In genomic region chr10:20149835-20150355, GRCm38 (mm10) we compare ENCODE assay signal across 8 mouse cellular contexts. TPM values are rescaled to one million over a fixed set of nuclear protein-coding genes. Genes with fewer than 3 reads are reported as not detected.
A peak's percentile ranks its signal among the peaks of the same experiment; 100 is the strongest.
DNase-seq lines count a peak whose midpoint lies in the region; ATAC-seq and TF ChIP-seq lines count a peak whose summit lies in the region.

No protein-coding gene starts in this region.

- no peak overlapping the region for H3K27ac ChIP-seq in bone marrow macrophage, adult 2 months (ENCODE audit: insufficient read depth, low read depth, low read length)
- H3K27ac ChIP-seq in heart, embryonic 15.5 days = no peak overlapping the region
- no peak overlapping the region for H3K27ac ChIP-seq in liver, embryonic 13.5 days
- no peak overlapping the region for H3K27ac ChIP-seq in stomach, embryonic 14.5 days (ENCODE audit: low read length)

- ATAC-seq in heart, embryonic 15.5 days (replicated peaks; ENCODE audit: insufficient number of reproducible peaks, insufficient read depth, low FRiP score, low read depth) = no peak
- no peak for ATAC-seq in liver, embryonic 13.5 days (ENCODE audit: low read depth)
- no peak for ATAC-seq in stomach, embryonic 14.5 days (ENCODE audit: insufficient number of reproducible peaks, insufficient read depth, low FRiP score, low read depth)
- ATAC-seq in inflammation-experienced regulatory T-cells, adult 6 months = no peak

- no peaks in the 10 kb centered on the region for H3K4me1 ChIP-seq in bone marrow macrophage, adult 2 months (ENCODE audit: control insufficient read depth, insufficient read depth, low read length)
- peaks cover 12% of the 10 kb centered on the region for H3K4me1 ChIP-seq in heart, embryonic 15.5 days (replicated peaks)
- peaks cover 34% of the 10 kb centered on the region for H3K4me1 ChIP-seq in liver, embryonic 13.5 days (replicated peaks)
- no peaks in the 10 kb centered on the region for H3K4me1 ChIP-seq in stomach, embryonic 14.5 days (ENCODE audit: control insufficient read depth, insufficient read depth, low read length)

- H3K4me3 ChIP-seq in bone marrow macrophage, adult 2 months (ENCODE audit: insufficient read depth, low read length) = peak overlapping the region; percentile 39
- peak overlapping the region; percentile 61 for H3K4me3 ChIP-seq in heart, embryonic 15.5 days
- H3K4me3 ChIP-seq in liver, embryonic 13.5 days (replicated peaks) = peak overlapping the region; percentile 76
- peak overlapping the region; percentile 63 for H3K4me3 ChIP-seq in stomach, embryonic 14.5 days (ENCODE audit: low read depth, low read length)

- peak; percentile 30 for DNase-seq in kidney, adult 18-20 months
- no peak for DNase-seq in kidney, postnatal 10 days
- no peak for DNase-seq in liver, embryonic 13.5 days
- no peak for DNase-seq in layer of hippocampus, adult 8-10 months (ENCODE audit: low spot score in 2 of 2)

- 6% methylated on average over 13 of the region's 13 CpGs for WGBS in heart, embryonic 15.5 days
- 4% methylated on average over 13 of the region's 13 CpGs for WGBS in liver, embryonic 13.5 days (ENCODE audit: insufficient replicate concordance)
- 7% methylated on average over 13 of the region's 13 CpGs for WGBS in stomach, embryonic 14.5 days

- no peak for TF ChIP-seq CTCF in bone marrow macrophage, adult 2 months (IDR thresholded peaks at IDR 0.05; ENCODE audit: low read depth, low read length)

- H3K9ac ChIP-seq in heart, embryonic 15.5 days = peak overlapping the region; percentile 79
- peak overlapping the region; percentile 77 for H3K9ac ChIP-seq in liver, embryonic 13.5 days
- H3K9ac ChIP-seq in stomach, embryonic 14.5 days (replicated peaks; ENCODE audit: low read depth, low read length) = peak overlapping the region; percentile 57; the same call in 1 of the 2 replicates

- peaks cover 16% of the 10 kb centered on the region; the same call in 1 of the 2 replicates for H3K27me3 ChIP-seq in heart, embryonic 15.5 days
- peaks cover 33% of the 10 kb centered on the region for H3K27me3 ChIP-seq in liver, embryonic 13.5 days
- H3K27me3 ChIP-seq in stomach, embryonic 14.5 days (ENCODE audit: control insufficient read depth, insufficient read depth, low read length) = no peaks in the 10 kb centered on the region

- H3K4me2 ChIP-seq in heart, embryonic 15.5 days = peak overlapping the region; percentile 95
- peak overlapping the region; percentile 95 for H3K4me2 ChIP-seq in liver, embryonic 13.5 days
- H3K4me2 ChIP-seq in stomach, embryonic 14.5 days (replicated peaks; ENCODE audit: low read depth, low read length) = peak overlapping the region; percentile 76

- no peaks in the 10 kb centered on the region for H3K9me3 ChIP-seq in heart, embryonic 15.5 days (replicated peaks)
- no peaks in the 10 kb centered on the region for H3K9me3 ChIP-seq in liver, embryonic 13.5 days (replicated peaks)
- H3K9me3 ChIP-seq in stomach, embryonic 14.5 days (ENCODE audit: control insufficient read depth, low read depth, low read length) = no peaks in the 10 kb centered on the region

- TF ChIP-seq POLR2A in bone marrow macrophage, adult 2 months (IDR thresholded peaks at IDR 0.05; ENCODE audit: borderline replicate concordance, low read depth, low read length) = no peak

- H3K36me3 ChIP-seq in heart, embryonic 15.5 days = no peaks in the 10 kb centered on the region
- no peaks in the 10 kb centered on the region for H3K36me3 ChIP-seq in liver, embryonic 13.5 days
- H3K36me3 ChIP-seq in stomach, embryonic 14.5 days (ENCODE audit: control insufficient read depth, insufficient read depth, low read length) = no peaks in the 10 kb centered on the region

RNA-seq across cellular contexts. Expression of gene Map7, which starts 1.6 kb away (rescaled TPM):
- 0.55 TPM in 1 of 2 replicates, not detected in the other for polyA plus RNA-seq in bone marrow macrophage, adult 2 months (2012; ENCODE audit: insufficient read depth, insufficient read length, missing spikeins)
- 6.4 and 7.2 TPM in 2 replicates for polyA plus RNA-seq in heart, embryonic 15.5 days (2015; fragmentation: Nextera tagmentation; extraction: Ambion mirVana)
- polyA plus RNA-seq in liver, embryonic 13.5 days (2015; fragmentation: Nextera tagmentation; extraction: Ambion mirVana) = 4.3 TPM in 2 replicates
- 12.0 and 14.4 TPM in 2 replicates for polyA plus RNA-seq in stomach, embryonic 14.5 days (2014; fragmentation: Nextera tagmentation; extraction: Ambion mirVana)
- 100 to 1,000 TPM; 106 to 165 (median 135) TPM for total RNA-seq in layer of hippocampus, adult 8-10 months (2022)
- 1 to 10 TPM; 2.0 to 6.1 (median 5.4) TPM for polyA plus RNA-seq in inflammation-experienced regulatory T-cells, adult 6 months (2017; shearing (Covaris generic))
